Mouse (Mus musculus) CH12.LX (cell line): ENCODE data around the gene Gm45623. TPM values are rescaled to one million over a fixed set of nuclear protein-coding genes. Genes with fewer than 3 reads are reported as not detected.

Source experiments
- DNase-seq: peaks from one replicate; pipeline ENCODE4 v3.0.0-alpha.2; 2013; ENCODE audit errors: extremely low read depth
- H3K27ac ChIP-seq: 2 replicates; pipeline ENCODE4 v1.5.1; 2012; ENCODE audit warnings: low read depth, mild to moderate bottlenecking, control low read depth, moderate library complexity; ENCODE audit not compliant: insufficient read depth
- H3K27me3 ChIP-seq: replicated peaks from 2 replicates; pipeline ENCODE3; 2012; ENCODE audit warnings: inconsistent platforms
- H3K36me3 ChIP-seq, 2 experiments: replicated peaks in 1 of 2; 2 replicates each; pipeline versions ENCODE3 to v1.6.1; 2012; ENCODE audit warnings: inconsistent platforms in 1 of 2, low read length in 1 of 2, mild to moderate bottlenecking in 1 of 2, mixed read lengths in 1 of 2, moderate library complexity in 1 of 2; ENCODE audit not compliant: control insufficient read depth in 1 of 2, insufficient read depth in 1 of 2
- H3K4me1 ChIP-seq, 2 experiments: 2 replicates each; pipeline ENCODE4 v1.6.1; 2012; ENCODE audit warnings: inconsistent platforms in 1 of 2, moderate library complexity in 1 of 2; ENCODE audit not compliant: insufficient read depth in 2 of 2, control insufficient read depth in 1 of 2
- H3K4me2 ChIP-seq: 2 replicates; pipeline ENCODE4 v1.6.1; 2012; ENCODE audit warnings: low read depth, mild to moderate bottlenecking, control low read depth; ENCODE audit not compliant: poor library complexity, insufficient read depth, severe bottlenecking
- H3K4me3 ChIP-seq, 3 experiments: fragments of 150-350 bp in 1 of 3; sonication (generic) in 1 of 3; replicated peaks in 1 of 3; 2 replicates each; pipeline versions ENCODE3 to v1.5.1; 2011 to 2012; ENCODE audit warnings: low read depth in 2 of 3, low read length in 2 of 3, mild to moderate bottlenecking in 2 of 3, moderate library complexity in 2 of 3, control low read depth in 1 of 3, improper control_type of control experiment in 1 of 3, inconsistent platforms in 1 of 3, mixed read lengths in 1 of 3; ENCODE audit not compliant: poor library complexity in 1 of 3
- H3K79me2 ChIP-seq: replicated peaks from 2 replicates; pipeline ENCODE4 v1.6.1; 2012; ENCODE audit warnings: mild to moderate bottlenecking, moderate library complexity; ENCODE audit not compliant: control insufficient read depth, poor library complexity, insufficient read depth, severe bottlenecking; ENCODE audit errors: extremely low read depth
- H3K9ac ChIP-seq: 2 replicates; pipeline ENCODE4 v1.6.1; 2012; ENCODE audit warnings: low read depth, mild to moderate bottlenecking, control low read depth, moderate library complexity; ENCODE audit not compliant: insufficient read depth
- H3K9me3 ChIP-seq: replicated peaks from 2 replicates; pipeline ENCODE3; 2012; ENCODE audit warnings: low read length, inconsistent platforms, mixed read lengths
- CHD2 ChIP-seq: IDR thresholded peaks from 2 replicates; pipeline ENCODE4 v1.6.1; 2011; ENCODE audit warnings: low read length, improper control_type of control experiment
- E2F4 ChIP-seq: IDR thresholded peaks from 2 replicates; pipeline ENCODE4 v1.6.1; 2011; ENCODE audit warnings: low read depth, low read length, improper control_type of control experiment; ENCODE audit not compliant: insufficient replicate concordance
- ETS1 ChIP-seq: conservative IDR thresholded peaks from 2 replicates; pipeline ENCODE4 v1.6.1; 2012; ENCODE audit warnings: low read depth, mild to moderate bottlenecking, inconsistent platforms, low read length, improper control_type of control experiment, moderate library complexity
- GABPA ChIP-seq: IDR thresholded peaks from 2 replicates; pipeline ENCODE4 v1.6.1; 2012; ENCODE audit warnings: low read depth, low read length, improper control_type of control experiment, inconsistent platforms; ENCODE audit not compliant: insufficient replicate concordance
- KAT2A ChIP-seq: IDR thresholded peaks from 2 replicates; pipeline ENCODE4 v1.6.1; 2012; ENCODE audit warnings: low read length, improper control_type of control experiment, inconsistent platforms; ENCODE audit not compliant: insufficient replicate concordance
- MAX ChIP-seq: IDR thresholded peaks from 2 replicates; pipeline ENCODE4 v1.6.1; 2011; ENCODE audit warnings: low read length, improper control_type of control experiment
- MAZ ChIP-seq: IDR thresholded peaks from 2 replicates; pipeline ENCODE4 v1.6.1; 2012; ENCODE audit warnings: low read depth, mild to moderate bottlenecking, inconsistent platforms, low read length, improper control_type of control experiment, moderate library complexity
- MEF2A ChIP-seq: IDR thresholded peaks from 2 replicates; pipeline ENCODE4 v1.6.1; 2014; ENCODE audit warnings: low read depth, mild to moderate bottlenecking, inconsistent platforms, low read length, improper control_type of control experiment, borderline replicate concordance
- POLR2A ChIP-seq: IDR thresholded peaks from 2 replicates; pipeline ENCODE4 v1.6.1; 2011; ENCODE audit warnings: low read depth, mild to moderate bottlenecking, improper control_type of control experiment, low read length
- RCOR1 ChIP-seq: conservative IDR thresholded peaks from 2 replicates; pipeline ENCODE4 v1.6.1; 2012; ENCODE audit warnings: low read depth, mild to moderate bottlenecking, inconsistent platforms, low read length, improper control_type of control experiment
- SIN3A ChIP-seq: IDR thresholded peaks from 2 replicates; pipeline ENCODE4 v1.6.1; 2012; ENCODE audit warnings: low read length, improper control_type of control experiment, inconsistent platforms
- SMC3 ChIP-seq: IDR thresholded peaks from 2 replicates; pipeline ENCODE4 v1.6.1; 2011; ENCODE audit warnings: low read depth, low read length, improper control_type of control experiment
- TCF12 ChIP-seq: IDR thresholded peaks from 2 replicates; pipeline ENCODE4 v1.6.1; 2014; ENCODE audit warnings: low read depth, mild to moderate bottlenecking, inconsistent platforms, low read length, improper control_type of control experiment
- UBTF ChIP-seq: IDR thresholded peaks from 2 replicates; pipeline ENCODE4 v1.6.1; 2012; ENCODE audit warnings: low read depth, mild to moderate bottlenecking, inconsistent platforms, low read length, improper control_type of control experiment, moderate library complexity
- USF1 ChIP-seq: IDR thresholded peaks from 2 replicates; pipeline ENCODE4 v1.6.1; 2014; ENCODE audit warnings: low read depth, mild to moderate bottlenecking, inconsistent platforms, low read length, improper control_type of control experiment
- ZC3H11A ChIP-seq: IDR thresholded peaks from 2 replicates; pipeline ENCODE4 v1.6.1; 2012; ENCODE audit warnings: low read depth, mild to moderate bottlenecking, inconsistent platforms, low read length, improper control_type of control experiment
- ZKSCAN1 ChIP-seq: IDR thresholded peaks from 2 replicates; pipeline ENCODE4 v1.6.1; 2012; ENCODE audit warnings: low read depth, inconsistent platforms, low read length, improper control_type of control experiment, borderline replicate concordance
- ZMIZ1 ChIP-seq: IDR thresholded peaks from 2 replicates; pipeline ENCODE4 v1.6.1; 2012; ENCODE audit warnings: low read depth, mild to moderate bottlenecking, inconsistent platforms, low read length, improper control_type of control experiment
- dilution Hi-C: fragments of 300-500 bp; cut with MboI; formaldehyde crosslinking; loops from 2 replicates; pipeline ENCODE4 v1.14.3; 2020; ENCODE audit warnings: low sequenced_read_pairs; ENCODE audit not compliant: extremely low pct_unique_long_range_greater_than_20kb, extremely low pct_ligation_motif_present
- in situ Hi-C: fragments of 300-500 bp; cut with MboI; formaldehyde crosslinking; loops from 3 replicates; pipeline ENCODE4 v1.14.3; 2019; ENCODE audit warnings: low sequenced_read_pairs, low pct_ligation_motif_present, low pct_unique_long_range_greater_than_20kb, mixed read lengths
- polyA plus RNA-seq: library from polyadenylated mRNA; unstranded; fragments of >175 nt; gene quantifications from 2 replicates; pipeline ENCODE4 v1.2.1, GENCODE M21; 2012; ENCODE audit warnings: low read depth; ENCODE audit not compliant: insufficient read length
- total RNA-seq, 2 experiments: library from RNA; depleted of rRNA; stranded (reverse); fragments of 300-350 nt in 1 of 2; fragments of >200 nt in 1 of 2; gene quantifications; 2 replicates each; pipeline ENCODE4 v1.2.3; 2012 to 2014

Gene Gm45623
- total and polyA plus RNA-seq, 3 experiments: not detected

DNA sequence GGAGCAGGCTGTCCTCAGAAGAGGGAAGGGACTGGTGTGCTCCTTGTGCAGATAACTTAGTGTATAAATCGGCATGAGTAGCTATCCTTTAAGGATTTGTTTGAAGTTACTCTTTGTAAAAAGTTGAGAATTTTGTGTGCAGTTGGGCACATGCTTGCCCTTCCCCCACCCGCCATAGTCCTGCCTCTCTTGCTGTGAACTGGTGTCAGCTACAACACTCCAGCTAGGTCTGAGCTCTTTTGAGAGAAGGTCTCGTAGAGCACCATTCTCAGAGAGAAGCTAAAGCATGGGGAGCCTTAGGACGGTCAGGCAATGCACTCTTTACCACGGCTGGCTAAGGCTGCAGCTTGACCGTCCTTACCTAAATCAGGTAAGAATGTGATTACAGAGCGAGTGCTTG, 11.9 kb downstream of the Gm45623 start:
- DNase-seq: no peak
- H3K9me3 ChIP-seq: no peaks in the 10 kb centered on the region
- peaks cover 17 to 46% of the 10 kb centered on the region in 2 experiments for H3K36me3 ChIP-seq
- no peaks in the 10 kb centered on the region for H3K4me1 ChIP-seq
- no peak overlapping the region for H3K9ac ChIP-seq
- dilution Hi-C loops (no loop called here), in situ Hi-C loops (no loop called here)
- no peaks in the 10 kb centered on the region for H3K79me2 ChIP-seq
- H3K27me3 ChIP-seq: no peaks in the 10 kb centered on the region
- TF ChIP-seq UBTF (no peak), ZMIZ1 (no peak), MAZ (no peak), ZKSCAN1 (no peak), ZC3H11A (no peak), SIN3A (no peak), E2F4 (no peak), GABPA (no peak), ETS1 (no peak), MAX (no peak), KAT2A (no peak), MEF2A (no peak), CHD2 (no peak), TCF12 (no peak)
- H3K4me2 ChIP-seq: no peak overlapping the region
- no peak overlapping the region for H3K27ac ChIP-seq
- no peak overlapping the region for H3K4me3 ChIP-seq

DNA sequence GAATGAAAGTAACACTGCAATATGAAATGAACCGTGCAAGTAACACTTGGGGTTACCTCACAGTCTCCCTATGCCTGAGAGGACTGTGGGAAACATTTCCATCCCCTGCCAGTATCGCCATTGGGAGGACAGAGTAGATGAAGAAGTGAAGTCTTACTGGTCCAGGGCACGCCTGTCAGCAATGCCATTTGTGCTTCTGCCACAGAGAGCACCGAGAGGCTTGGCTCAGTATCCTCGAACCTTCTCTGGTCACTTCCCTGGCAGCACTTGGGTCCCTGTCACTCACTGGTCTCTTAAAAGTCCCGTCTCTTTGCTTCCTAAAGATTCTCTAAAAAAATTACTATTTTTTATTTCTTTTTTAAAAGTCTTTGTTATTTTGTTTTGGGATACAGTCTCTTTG, 13.1 kb downstream of the Gm45623 start:
- DNase-seq: no peak
- TF ChIP-seq KAT2A (no peak), SMC3 (no peak), RCOR1 (no peak), POLR2A (no peak), USF1 (no peak)
- Histone ChIP-seq H3K4me3 (no peak overlapping the region), H3K9me3 (no peaks in the 10 kb centered on the region), H3K27me3 (no peaks in the 10 kb centered on the region), H3K4me2 (no peak overlapping the region), H3K79me2 (no peaks in the 10 kb centered on the region), H3K4me1 (no peaks in the 10 kb centered on the region), H3K36me3 (peaks cover 20 to 56% of the 10 kb centered on the region in 2 experiments), H3K9ac (no peak overlapping the region), H3K27ac (no peak overlapping the region)
- dilution Hi-C loops: no loop called here
- in situ Hi-C loops: no loop called here
